Mouse (Mus musculus) stomach, postnatal 0 days (tissue): ENCODE results near the gene Ethe1.

Experiments
- CTCF ChIP-seq: IDR thresholded peaks from 2 replicates; pipeline ENCODE4 v1.5.1; 2016; ENCODE audit warnings: antibody characterized with exemption, low read depth, mild to moderate bottlenecking, moderate library complexity
- EP300 ChIP-seq: optimal IDR thresholded peaks from 2 replicates; pipeline ENCODE3; 2016; ENCODE audit warnings: antibody characterized with exemption

- TF ChIP-seq EP300, result no peak
- TF ChIP-seq CTCF, result no peak
Measured at GRCm38 (mm10) chr7:24588336-24588735, 993 bp downstream of the Ethe1 start.
